In the genomic region with DNA sequence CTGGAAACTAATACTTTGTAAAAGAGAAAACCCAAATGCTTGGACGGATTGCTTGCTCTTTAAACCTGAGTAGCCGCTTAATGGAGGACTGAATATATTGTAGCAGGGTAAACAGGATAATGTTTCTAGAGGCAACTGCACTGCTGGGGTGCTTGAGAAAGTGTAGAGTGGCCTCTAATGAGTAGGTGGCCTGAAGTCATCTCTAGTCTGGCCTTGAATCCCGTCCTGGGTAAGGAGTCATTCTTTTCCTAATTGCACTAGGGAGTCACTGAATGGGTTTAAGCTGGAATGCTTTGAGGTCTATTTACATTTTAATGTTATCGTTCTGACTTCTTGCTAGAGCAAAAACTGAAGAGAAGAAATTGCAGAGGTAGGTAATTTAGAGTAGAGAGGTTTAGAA, we compare ENCODE assay signal across 7 mouse cellular contexts. TPM values are rescaled to one million over a fixed set of nuclear protein-coding genes. Genes with fewer than 3 reads are reported as not detected.
DNase-seq lines count a peak whose midpoint lies in the region; ATAC-seq and TF ChIP-seq lines count a peak whose summit lies in the region.

No protein-coding gene starts in this region.

- H3K4me2 ChIP-seq in lung, embryonic 16.5 days (ENCODE audit: low read depth, low read length) = peak overlapping the region; percentile 60
- peak overlapping the region; percentile 85 for H3K4me2 ChIP-seq in embryonic facial prominence, embryonic 15.5 days (replicated peaks)
- peak overlapping the region; percentile 80 for H3K4me2 ChIP-seq in limb, embryonic 11.5 days (ENCODE audit: low read depth, severe bottlenecking)

- H3K27ac ChIP-seq in lung, embryonic 16.5 days (ENCODE audit: low read length) = no peak overlapping the region
- H3K27ac ChIP-seq in embryonic facial prominence, embryonic 15.5 days (replicated peaks) = peak overlapping the region; percentile 65; the same call in 1 of the 2 replicates
- no peak overlapping the region for H3K27ac ChIP-seq in limb, embryonic 11.5 days (replicated peaks; ENCODE audit: low read depth, low read length)
- H3K27ac ChIP-seq in small intestine, adult 2 months (ENCODE audit: insufficient read depth, low read depth, low read length) = peak overlapping the region; percentile 26; the same call in 1 of the 2 replicates

- H3K4me3 ChIP-seq in lung, embryonic 16.5 days (ENCODE audit: low read length) = peak overlapping the region; percentile 79
- peak overlapping the region; percentile 75 for H3K4me3 ChIP-seq in embryonic facial prominence, embryonic 15.5 days (replicated peaks)
- peak overlapping the region; percentile 88 for H3K4me3 ChIP-seq in limb, embryonic 11.5 days (ENCODE audit: low read depth, low read length)
- peak overlapping the region; percentile 69 for H3K4me3 ChIP-seq in small intestine, adult 2 months (ENCODE audit: low read depth, low read length)

- no peak for ATAC-seq in lung, embryonic 16.5 days (ENCODE audit: low read depth)
- no peak for ATAC-seq in embryonic facial prominence, embryonic 15.5 days (ENCODE audit: insufficient number of reproducible peaks, low FRiP score, low TSS enrichment, low read depth)
- ATAC-seq in limb, embryonic 11.5 days (ENCODE audit: insufficient number of reproducible peaks, low FRiP score, low TSS enrichment, low read depth) = no peak

- H3K9ac ChIP-seq in lung, embryonic 16.5 days (ENCODE audit: low read length) = peak overlapping the region; percentile 75
- peak overlapping the region; percentile 53 for H3K9ac ChIP-seq in embryonic facial prominence, embryonic 15.5 days
- H3K9ac ChIP-seq in limb, embryonic 11.5 days (ENCODE audit: low read length) = peak overlapping the region; percentile 53

- TF ChIP-seq POLR2A in small intestine, adult 2 months (IDR thresholded peaks at IDR 0.05; ENCODE audit: low read depth, low read length) = no peak

- peaks cover 12% of the 10 kb centered on the region for H3K4me1 ChIP-seq in lung, embryonic 16.5 days (replicated peaks; ENCODE audit: control insufficient read depth, insufficient read depth, low read length)
- H3K4me1 ChIP-seq in embryonic facial prominence, embryonic 15.5 days = peaks cover 13% of the 10 kb centered on the region
- H3K4me1 ChIP-seq in limb, embryonic 11.5 days (ENCODE audit: control insufficient read depth, insufficient read depth, low read length) = no peaks in the 10 kb centered on the region
- H3K4me1 ChIP-seq in small intestine, adult 2 months (ENCODE audit: control insufficient read depth, insufficient read depth, insufficient read length, low read length) = peaks cover 4% of the 10 kb centered on the region; the same call in 1 of the 2 replicates

- no peaks in the 10 kb centered on the region for H3K9me3 ChIP-seq in lung, embryonic 16.5 days (ENCODE audit: control insufficient read depth, low read length)
- H3K9me3 ChIP-seq in embryonic facial prominence, embryonic 15.5 days (replicated peaks) = no peaks in the 10 kb centered on the region
- H3K9me3 ChIP-seq in limb, embryonic 11.5 days (ENCODE audit: control insufficient read depth, low read length) = no peaks in the 10 kb centered on the region

- WGBS in lung, embryonic 16.5 days = 7% methylated on average over 4 of the region's 4 CpGs
- 6% methylated on average over 4 of the region's 4 CpGs for WGBS in embryonic facial prominence, embryonic 15.5 days
- 11% methylated on average over 4 of the region's 4 CpGs for WGBS in limb, embryonic 11.5 days
- WGBS in small intestine, adult 2 months = 4% methylated on average over 4 of the region's 4 CpGs

- DNase-seq in lung, adult 18-20 months = no peak
- DNase-seq in limb, embryonic 11.5 days (ENCODE audit: low spot score) = no peak
- DNase-seq in Muller cell, postnatal 12 days (ENCODE audit: inconsistent ontology term) = no peak
- DNase-seq in adrenal gland, postnatal 25 days = no peak

- no peak for TF ChIP-seq CTCF in small intestine, adult 2 months (IDR thresholded peaks at IDR 0.05; ENCODE audit: extremely low read depth, insufficient read length, insufficient replicate concordance, low read depth, low read length)

- H3K27me3 ChIP-seq in lung, embryonic 16.5 days (ENCODE audit: control insufficient read depth, insufficient read depth, low read depth, low read length) = no peaks in the 10 kb centered on the region
- no peaks in the 10 kb centered on the region for H3K27me3 ChIP-seq in embryonic facial prominence, embryonic 15.5 days
- H3K27me3 ChIP-seq in limb, embryonic 11.5 days (ENCODE audit: control insufficient read depth, insufficient read depth, low read length) = no peaks in the 10 kb centered on the region
- no peaks in the 10 kb centered on the region for H3K27me3 ChIP-seq in small intestine, adult 2 months (ENCODE audit: control insufficient read depth, insufficient read depth, low read length)

- peaks cover 10% of the 10 kb centered on the region for H3K36me3 ChIP-seq in lung, embryonic 16.5 days (ENCODE audit: control insufficient read depth, insufficient read depth, low read length)
- H3K36me3 ChIP-seq in embryonic facial prominence, embryonic 15.5 days = peaks cover 18% of the 10 kb centered on the region
- H3K36me3 ChIP-seq in limb, embryonic 11.5 days (ENCODE audit: control insufficient read depth, insufficient read depth, low read length) = peaks cover 9% of the 10 kb centered on the region
- peaks cover 18% of the 10 kb centered on the region for H3K36me3 ChIP-seq in small intestine, adult 2 months (ENCODE audit: control insufficient read depth, insufficient read depth, low read length)

RNA-seq across cellular contexts. Expression of a gene that starts 0.7 kb away (rescaled TPM):
- polyA plus RNA-seq in lung, embryonic 16.5 days (2015; fragmentation: Nextera tagmentation; extraction: Ambion mirVana) = 76.5 and 80.0 TPM in 2 replicates
- 62.8 and 67.1 TPM in 2 replicates for polyA plus RNA-seq in embryonic facial prominence, embryonic 15.5 days (2015; fragmentation: Nextera tagmentation; extraction: Ambion mirVana)
- 77.1 and 78.9 TPM in 2 replicates for polyA plus RNA-seq in limb, embryonic 11.5 days (2014; fragmentation: Nextera tagmentation; extraction: Ambion mirVana)
- 29.1 and 61.5 TPM in 2 replicates for polyA plus RNA-seq in small intestine, adult 2 months (2012; rRNA removed)
- 53.1 and 55.3 TPM in 2 replicates for total RNA-seq in adrenal gland, postnatal 25 days (2021)

RNA-seq across cellular contexts. Expression of a gene that starts 1.0 kb away (rescaled TPM):
- 806 and 839 TPM in 2 replicates for polyA plus RNA-seq in lung, embryonic 16.5 days (2015; fragmentation: Nextera tagmentation; extraction: Ambion mirVana)
- 734 and 735 TPM in 2 replicates for polyA plus RNA-seq in embryonic facial prominence, embryonic 15.5 days (2015; fragmentation: Nextera tagmentation; extraction: Ambion mirVana)
- 639 and 641 TPM in 2 replicates for polyA plus RNA-seq in limb, embryonic 11.5 days (2014; fragmentation: Nextera tagmentation; extraction: Ambion mirVana)
- 492 and 641 TPM in 2 replicates for polyA plus RNA-seq in small intestine, adult 2 months (2012; rRNA removed)
- 790 and 849 TPM in 2 replicates for total RNA-seq in adrenal gland, postnatal 25 days (2021)

RNA-seq across cellular contexts. Expression of a gene that starts 41.4 kb away (rescaled TPM):
- polyA plus RNA-seq in lung, embryonic 16.5 days (2015; fragmentation: Nextera tagmentation; extraction: Ambion mirVana) = 0.14 and 0.28 TPM in 2 replicates
- 0.09 and 0.28 TPM in 2 replicates for polyA plus RNA-seq in embryonic facial prominence, embryonic 15.5 days (2015; fragmentation: Nextera tagmentation; extraction: Ambion mirVana)
- polyA plus RNA-seq in limb, embryonic 11.5 days (2014; fragmentation: Nextera tagmentation; extraction: Ambion mirVana) = 0.07 and 0.19 TPM in 2 replicates
- not detected in 2 replicates for polyA plus RNA-seq in small intestine, adult 2 months (2012; rRNA removed)
- not detected in 2 replicates for total RNA-seq in adrenal gland, postnatal 25 days (2021)

Comparison
In these comparisons a context has a peak if more than half of its experiments do, and no peak if none do; other contexts are left out.
1. H3K27ac ChIP-seq: peak in embryonic facial prominence, embryonic 15.5 days (single experiment) and small intestine, adult 2 months (single experiment); none in lung, embryonic 16.5 days (single experiment) and limb, embryonic 11.5 days (single experiment).
2. Peak in every context shown above with its lines, with median percentiles within 50 percentile points of each other: H3K4me2 ChIP-seq, H3K4me3 ChIP-seq and H3K9ac ChIP-seq.